Mouse (Mus musculus) lung, postnatal 0 days (tissue): ENCODE measurements around the gene Chchd1.

Experiments used
- CTCF ChIP-seq: IDR thresholded peaks from 2 replicates; pipeline ENCODE4 v1.5.1; 2016; ENCODE audit warnings: antibody characterized with exemption, mild to moderate bottlenecking
- EP300 ChIP-seq: IDR thresholded peaks from 2 replicates; pipeline ENCODE4 v1.6.1; 2016; ENCODE audit warnings: antibody characterized with exemption, mild to moderate bottlenecking, control low read depth

DNA sequence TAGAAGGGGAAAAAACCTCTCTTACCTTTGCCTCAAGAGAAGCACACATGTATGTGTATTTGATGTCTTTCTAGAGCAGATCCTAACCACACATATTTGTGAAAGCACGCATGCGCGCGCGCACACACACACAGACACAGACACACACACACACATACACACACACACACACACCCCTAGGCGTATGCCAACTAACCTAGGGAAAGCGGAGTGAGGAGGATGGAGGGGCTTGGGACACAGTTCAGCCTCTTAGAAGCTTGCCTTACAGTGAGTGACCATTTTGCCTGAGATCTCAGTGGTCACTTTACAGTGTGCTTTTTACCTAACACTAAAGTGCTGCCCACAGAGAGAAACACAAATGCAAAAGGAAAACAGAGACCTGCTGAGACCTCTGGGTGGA is 43.1 kb upstream of the Chchd1 start:
- TF ChIP-seq EP300 = no peak
- no peak for TF ChIP-seq CTCF
